Mouse (Mus musculus): ENCODE measurements at regions not wholly inside any gene's neighbourhood (a gene's known extent, or its start where the extent isn't known, plus 50 kb on each side); places are given as distances from the start of the nearest gene placed in this dataset.
"Not testable (repeated sequence)": the region's sequence is repeated elsewhere in the genome, so short reads cannot be mapped to it uniquely, and the experiment has no call there.

GRCm38 (mm10) chr10:51397016-51397415 lies 83.4 kb upstream of the Gm49339 start:
- not testable (repeated sequence) for DNase-seq (ENCODE audit: low read depth, low spot score)

- peak; percentile 31 for DNase-seq (ENCODE audit: low read depth, low spot score)
Measured at GRCm38 (mm10) chr10:51405141-51405540, 75.3 kb upstream of the Gm49339 start.

DNA sequence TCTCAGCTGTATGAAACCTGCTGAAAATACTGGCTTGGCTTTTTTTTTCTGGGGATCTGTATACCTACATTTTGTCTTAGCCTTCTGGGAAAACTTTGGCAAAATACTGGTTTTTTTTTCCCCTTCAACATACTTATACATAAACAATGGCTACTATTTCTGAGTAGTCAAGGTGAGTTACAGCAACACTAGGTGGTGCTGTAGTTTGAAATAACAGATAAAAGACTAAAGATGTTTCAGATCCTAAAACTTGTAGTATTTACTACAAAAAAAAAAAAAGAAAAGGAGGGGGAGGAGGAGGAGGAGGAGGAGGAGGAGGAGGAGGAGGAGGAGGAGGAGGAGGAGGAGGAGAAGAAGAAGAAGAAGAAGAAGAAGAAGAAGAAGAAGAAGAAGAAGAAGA lies 67.6 kb upstream of the Gm49339 start:
- DNase-seq (ENCODE audit: low read depth, low spot score) = no peak

DNA sequence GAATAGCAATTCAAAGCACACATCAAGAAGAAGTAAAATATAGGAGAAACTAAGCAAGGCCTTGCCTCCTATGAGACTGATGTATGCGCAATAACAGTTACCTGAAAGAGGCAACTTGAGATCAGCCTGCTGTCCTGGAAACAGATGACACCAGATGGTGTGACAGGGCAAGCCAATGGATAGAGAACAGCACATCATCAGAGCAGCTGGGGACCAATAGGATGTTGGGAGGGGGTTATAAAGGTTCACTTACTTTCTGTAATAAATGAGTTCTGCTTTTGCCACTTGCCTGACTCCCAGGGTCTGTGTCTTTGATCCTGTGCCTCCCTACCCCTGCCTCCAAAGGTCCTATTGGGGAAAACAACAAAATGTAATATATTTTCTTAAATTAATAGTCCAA lies 65.9 kb upstream of the Gm49339 start:
- no peak for DNase-seq (ENCODE audit: low read depth, low spot score)

DNA sequence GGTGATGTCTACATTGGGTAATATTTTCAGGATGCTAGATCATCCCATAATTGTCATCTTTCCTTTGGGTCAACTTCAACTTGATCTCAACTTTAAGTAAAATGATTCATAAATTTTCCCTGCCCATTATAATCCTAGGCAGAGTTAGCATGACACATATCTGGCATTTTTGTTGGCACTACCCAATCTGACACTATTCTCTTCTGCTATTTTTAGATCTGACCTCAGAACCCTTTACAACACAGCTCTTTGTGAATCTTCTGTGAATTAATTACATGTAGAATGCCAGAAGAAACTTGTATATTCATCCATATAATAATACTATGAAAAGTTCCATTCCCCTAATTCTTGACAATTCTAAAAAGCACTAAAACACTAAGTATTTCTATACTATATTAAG lies 63.7 kb upstream of the Gm49339 start:
- no peak for DNase-seq (ENCODE audit: low read depth, low spot score)

- DNase-seq (ENCODE audit: low read depth, low spot score) = no peak
Measured at GRCm38 (mm10) chr10:51417221-51417911, 63.0 kb upstream of the Gm49339 start.

DNA sequence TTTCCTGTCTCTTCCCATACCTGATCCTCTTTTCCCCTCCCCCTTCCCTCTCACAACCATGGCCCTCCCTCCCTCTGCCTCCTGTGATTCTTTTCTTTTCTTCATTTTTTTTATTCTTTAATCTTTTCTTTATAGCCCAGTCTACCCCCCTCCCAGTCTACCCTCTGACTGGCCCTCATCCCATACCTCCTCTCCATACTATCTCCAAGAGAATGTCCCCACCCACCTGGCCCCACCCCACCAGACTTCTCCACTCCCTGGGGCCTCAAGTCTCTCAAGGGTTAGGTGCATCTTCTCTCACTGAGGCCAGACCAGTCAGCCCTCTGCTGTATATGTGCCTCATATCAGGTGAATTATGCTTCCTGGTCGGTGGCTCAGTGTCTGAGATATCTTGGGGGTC lies 61.9 kb upstream of the Gm49339 start:
- no peak for DNase-seq (ENCODE audit: low read depth, low spot score)

DNA sequence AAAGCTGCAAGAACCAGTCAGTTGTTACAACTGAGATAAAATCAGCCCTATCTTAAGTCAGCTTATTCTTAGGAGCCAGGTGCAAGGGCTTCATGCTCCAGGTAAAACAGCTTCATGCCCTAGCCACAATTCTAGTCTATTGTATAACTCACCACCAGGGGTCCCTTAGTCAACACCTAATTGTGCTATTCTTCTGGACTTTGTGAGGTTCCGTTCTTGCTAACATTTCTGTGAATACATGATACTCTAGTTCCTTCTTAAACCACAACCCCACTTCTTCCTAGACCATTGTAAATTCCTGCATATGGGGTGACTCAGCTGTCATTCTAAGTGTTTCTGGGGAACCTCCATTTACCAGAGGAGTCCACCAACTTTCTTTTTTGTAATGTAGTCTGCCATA lies 57.9 kb upstream of the Gm49339 start:
- DNase-seq (ENCODE audit: low read depth, low spot score) = no peak

All from retina, postnatal 7 days (tissue).